Mouse (Mus musculus) olfactory bulb, adult 2 months (tissue): ENCODE measurements around the gene Larp6. TPM values are rescaled to one million over a fixed set of nuclear protein-coding genes. Genes with fewer than 3 reads are reported as not detected.

Experiments used
- H3K27ac ChIP-seq: fragments of 200-500 bp; 2 replicates; pipeline ENCODE4 v1.5.1; 2012; ENCODE audit warnings: low read depth, low read length; ENCODE audit not compliant: insufficient read depth
- H3K4me1 ChIP-seq: fragments of 200-500 bp; 2 replicates; pipeline ENCODE4 v1.6.1; 2012; ENCODE audit warnings: low read length; ENCODE audit not compliant: control insufficient read depth, insufficient read depth
- H3K4me3 ChIP-seq: fragments of 200-500 bp; 2 replicates; pipeline ENCODE4 v1.5.1; 2012; ENCODE audit warnings: mild to moderate bottlenecking, low read depth, low read length, moderate library complexity; ENCODE audit not compliant: insufficient read depth
- CTCF ChIP-seq: fragments of 200-500 bp; IDR thresholded peaks from 2 replicates; pipeline ENCODE4 v1.5.1; 2012; ENCODE audit warnings: low read depth, mild to moderate bottlenecking, low read length, moderate library complexity; ENCODE audit not compliant: insufficient read depth
- POLR2A ChIP-seq: fragments of 200-500 bp; IDR thresholded peaks from 2 replicates; pipeline ENCODE4 v1.6.1; 2012; ENCODE audit warnings: mild to moderate bottlenecking, low read depth, low read length, moderate library complexity; ENCODE audit not compliant: insufficient read depth
- WGBS: fragments of 180-500 bp; shearing (Covaris S2); methylation state at CpG from one replicate; pipeline ENCODE4 v1.1.7; 2018; 5-methylcytosine and 5-hydroxymethylcytosine counted together
- polyA plus RNA-seq: library from polyadenylated mRNA; stranded (reverse); fragments of >200 nt; gene quantifications from 2 replicates; pipeline ENCODE4 v1.2.4, GENCODE M21; 2012; ENCODE audit warnings: low replicate concordance; ENCODE audit not compliant: missing spikeins, insufficient read depth, insufficient read length

The Larp6 gene
- polyA plus RNA-seq, 1 experiment, result not detected

DNA sequence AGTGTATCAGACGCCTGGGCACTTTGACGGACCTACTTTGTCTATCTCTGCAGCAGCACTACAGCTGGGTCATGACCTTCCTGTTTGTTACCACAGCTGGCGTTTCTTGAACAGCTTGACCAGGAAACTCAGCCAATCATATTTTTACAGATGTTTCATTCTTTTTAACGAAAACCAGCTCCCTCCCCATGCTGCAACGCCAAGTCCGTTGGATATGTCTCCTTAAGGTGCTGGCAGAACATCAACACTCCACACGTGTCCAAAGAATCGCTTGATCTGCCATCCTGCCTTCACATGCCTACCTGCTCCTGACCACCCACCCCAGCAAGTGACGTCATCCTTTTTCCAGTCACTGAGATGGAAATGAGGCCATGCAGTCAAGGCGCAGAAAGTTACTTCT, 28.6 kb downstream of the Larp6 start:
- Histone ChIP-seq H3K4me3 (no peak overlapping the region), H3K27ac (no peak overlapping the region), H3K4me1 (peaks cover 11% of the 10 kb centered on the region)
- 83% methylated on average over 10 of the region's 10 CpGs for WGBS
- no peak for TF ChIP-seq CTCF
- TF ChIP-seq POLR2A, result no peak

DNA sequence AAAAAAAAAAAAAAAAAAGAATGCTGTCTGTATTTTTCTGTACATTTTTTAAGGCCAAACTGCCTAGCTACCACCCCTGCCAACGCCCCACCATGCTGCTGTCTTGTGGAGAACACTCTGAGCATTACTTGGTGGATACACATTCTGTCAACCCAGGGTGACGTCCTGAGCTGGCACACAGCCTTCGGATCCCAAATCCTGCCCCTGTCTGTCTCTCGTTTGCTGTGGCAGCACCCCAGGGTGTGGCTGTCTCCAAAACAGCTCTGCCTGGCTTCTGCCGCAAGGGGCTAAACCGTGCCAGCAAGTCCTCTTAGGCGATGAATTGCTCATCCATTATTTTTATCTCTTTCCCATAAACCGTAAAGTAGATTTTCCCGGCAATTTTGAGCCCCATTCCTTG, 29.7 kb downstream of the Larp6 start:
- 37% methylated on average over 9 of the region's 9 CpGs for WGBS
- TF ChIP-seq CTCF, result no peak
- TF ChIP-seq POLR2A, result no peak
- H3K27ac ChIP-seq, result no peak overlapping the region
- no peak overlapping the region for H3K4me3 ChIP-seq
- peaks cover 11% of the 10 kb centered on the region for H3K4me1 ChIP-seq

DNA sequence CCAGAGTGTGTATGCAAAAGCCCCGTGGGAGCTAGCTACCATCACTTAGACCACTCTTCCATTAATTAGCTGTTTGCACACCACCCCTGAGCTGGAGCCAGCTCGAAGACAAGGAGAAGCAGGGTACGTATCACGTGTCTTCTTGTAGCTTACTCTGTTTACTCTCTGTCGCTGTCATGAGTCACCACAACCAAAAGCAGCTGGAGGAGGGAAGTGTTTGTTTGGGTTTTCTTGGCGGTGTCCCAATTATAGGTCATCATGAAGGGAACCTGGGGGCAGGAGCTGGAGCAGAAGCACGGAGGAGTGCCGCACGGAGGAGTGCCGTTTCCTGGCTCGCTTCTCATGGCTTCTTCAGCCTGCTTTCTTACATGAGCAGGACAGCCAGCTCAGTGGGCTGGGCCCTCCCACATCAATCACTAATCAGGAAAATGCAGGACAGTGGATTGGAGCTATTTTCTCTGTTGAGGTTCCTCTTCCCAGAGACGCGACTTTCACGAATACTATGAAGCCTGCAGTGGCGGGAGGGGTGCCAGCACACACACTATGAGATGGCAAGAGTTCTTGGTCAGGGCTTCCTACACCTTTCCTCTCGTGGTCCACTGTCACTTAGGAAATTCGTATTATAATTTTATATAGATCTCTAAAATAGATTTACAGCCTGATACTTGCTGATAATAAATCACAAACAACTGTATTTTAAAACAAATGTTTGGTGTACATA, 30.6 kb downstream of the Larp6 start:
- TF ChIP-seq POLR2A, result no peak
- no peak for TF ChIP-seq CTCF
- peaks cover 11% of the 10 kb centered on the region for H3K4me1 ChIP-seq
- H3K27ac ChIP-seq, result no peak overlapping the region
- peak overlapping the region; percentile 0; the same call in 1 of the 2 replicates for H3K4me3 ChIP-seq
- WGBS, result 15% methylated on average over 17 of the region's 17 CpGs

DNA sequence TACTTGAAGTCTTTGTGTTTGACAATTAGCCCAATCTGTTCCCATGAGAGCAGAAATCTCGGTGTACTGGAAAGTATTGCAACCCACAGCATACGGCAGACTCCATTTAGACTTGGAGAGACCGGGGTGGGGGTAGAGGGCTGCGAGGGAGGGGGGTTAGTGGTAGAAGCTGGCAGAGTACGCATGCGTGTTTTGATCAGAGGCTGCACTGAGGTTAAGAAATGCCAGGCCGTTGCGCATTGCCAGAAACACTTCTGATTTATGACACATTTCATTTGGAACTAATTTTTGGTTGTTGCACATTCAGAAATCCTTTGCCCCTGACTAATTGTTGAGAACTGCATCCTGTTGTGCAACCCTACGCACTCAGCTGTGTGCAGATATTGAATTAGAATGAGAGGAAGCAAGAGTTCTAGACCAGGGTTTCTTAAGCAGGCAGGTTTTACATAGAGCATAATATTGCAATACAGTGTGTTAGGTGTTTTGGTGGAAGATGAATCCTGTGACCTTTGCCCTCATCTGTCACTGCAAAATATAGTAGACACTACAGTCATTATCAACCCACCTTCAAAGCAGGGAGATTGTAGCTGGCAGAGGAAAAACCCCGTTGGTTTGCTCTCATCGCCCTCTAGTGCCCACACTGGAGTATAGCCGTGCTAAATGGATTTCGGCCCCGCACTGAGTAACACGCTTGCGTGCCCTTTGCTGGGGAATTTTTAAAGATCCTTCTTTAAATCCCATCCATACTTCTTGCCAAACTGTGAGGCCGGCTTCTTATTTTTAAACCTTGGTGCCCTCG, 31.6 kb downstream of the Larp6 start:
- Histone ChIP-seq H3K4me3 (no peak overlapping the region), H3K27ac (no peak overlapping the region), H3K4me1 (peaks cover 11% of the 10 kb centered on the region)
- 42% methylated on average over 18 of the region's 18 CpGs for WGBS
- no peak for TF ChIP-seq POLR2A
- TF ChIP-seq CTCF, result peak; percentile 60; the same call in 1 of the 2 replicates

DNA sequence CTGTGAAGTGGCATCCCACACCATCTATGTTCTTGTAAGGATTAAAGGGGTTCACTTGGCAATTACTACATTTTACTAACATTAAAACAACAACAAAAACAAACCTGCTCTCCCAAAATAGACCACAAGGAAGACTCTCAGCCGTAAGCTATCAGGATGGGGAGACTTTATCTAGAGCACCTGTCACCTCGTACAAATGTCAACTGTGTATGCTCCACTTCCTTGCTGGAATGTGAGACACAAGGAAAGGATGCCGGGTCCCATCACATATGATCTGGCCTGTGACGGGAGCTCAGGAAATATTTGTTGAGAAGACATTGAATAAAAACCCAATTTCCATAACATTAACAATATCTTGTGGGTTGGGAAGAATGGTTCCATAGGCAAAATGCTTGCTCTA, 32.2 kb downstream of the Larp6 start:
- Histone ChIP-seq H3K4me1 (peaks cover 11% of the 10 kb centered on the region), H3K4me3 (no peak overlapping the region), H3K27ac (no peak overlapping the region)
- 70% methylated on average over 4 of the region's 4 CpGs for WGBS
- TF ChIP-seq POLR2A (no peak), CTCF (no peak)

DNA sequence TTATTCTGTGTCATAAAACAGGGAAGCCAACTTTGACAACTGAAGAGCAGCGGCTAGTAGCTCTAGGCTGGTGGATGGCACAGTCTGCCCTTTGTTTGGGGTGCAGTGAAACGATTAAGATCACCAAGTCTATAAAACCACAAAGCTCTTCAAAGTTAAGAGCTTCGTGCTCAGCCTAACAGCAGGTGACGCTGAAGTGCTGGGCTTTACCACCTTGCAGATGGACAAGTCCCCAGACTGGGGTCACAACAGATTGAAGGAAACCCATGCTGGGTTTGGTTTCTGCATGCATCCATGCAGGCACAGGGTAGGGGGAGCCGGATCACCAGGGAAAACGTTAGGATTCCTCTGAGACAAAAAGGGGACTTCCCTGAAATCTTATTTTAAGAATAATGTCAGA, 33.8 kb downstream of the Larp6 start:
- no peak overlapping the region for H3K27ac ChIP-seq
- WGBS, result 69% methylated on average over 6 of the region's 6 CpGs
- H3K4me3 ChIP-seq, result no peak overlapping the region
- TF ChIP-seq POLR2A (no peak), CTCF (no peak)
- H3K4me1 ChIP-seq, result peaks cover 11% of the 10 kb centered on the region

DNA sequence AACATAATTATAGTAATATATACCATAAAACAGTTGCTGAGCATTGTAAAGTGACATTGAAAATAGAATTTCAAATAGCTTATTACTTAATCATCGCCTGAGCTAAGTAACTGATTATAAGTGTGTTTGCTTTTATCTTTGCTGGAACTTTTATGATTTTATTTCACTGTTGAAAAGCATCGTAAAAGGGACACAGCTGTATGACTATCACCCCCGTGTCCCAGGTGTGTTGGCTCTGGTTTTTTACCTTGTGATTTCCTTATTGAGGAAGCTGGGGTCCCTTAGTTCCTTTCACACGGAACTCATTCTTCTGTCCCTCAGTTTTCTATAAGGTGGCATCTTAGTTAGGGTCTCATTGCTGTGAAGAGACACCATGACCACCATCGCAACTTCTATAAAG, 34.9 kb downstream of the Larp6 start:
- Histone ChIP-seq H3K4me3 (no peak overlapping the region), H3K4me1 (peaks cover 10% of the 10 kb centered on the region), H3K27ac (no peak overlapping the region)
- WGBS, result 93% methylated on average over 5 of the region's 5 CpGs
- TF ChIP-seq POLR2A, result no peak
- no peak for TF ChIP-seq CTCF

DNA sequence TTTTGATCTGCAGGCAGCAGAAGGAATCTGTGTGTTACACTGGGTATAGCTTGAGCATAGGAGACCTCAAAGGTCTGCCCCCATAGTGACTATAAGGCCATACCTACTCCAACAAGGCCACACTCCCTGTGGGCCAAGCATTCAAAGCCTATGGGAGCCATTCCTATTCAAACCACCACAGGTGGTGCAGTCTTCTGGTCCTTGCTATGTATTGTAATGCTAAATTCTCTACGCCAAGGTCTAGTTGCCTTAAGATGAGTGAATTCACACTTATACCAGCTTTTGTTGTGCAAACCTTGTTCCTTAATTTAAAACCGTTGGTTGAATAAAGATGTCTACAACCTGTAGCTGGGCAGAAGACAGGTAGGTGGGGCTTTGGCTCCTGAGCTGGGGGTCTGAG, 35.4 kb downstream of the Larp6 start:
- Histone ChIP-seq H3K27ac (no peak overlapping the region), H3K4me1 (peaks cover 6% of the 10 kb centered on the region), H3K4me3 (no peak overlapping the region)
- no peak for TF ChIP-seq CTCF
- TF ChIP-seq POLR2A, result no peak
- WGBS, result 84% methylated on average over 2 of the region's 2 CpGs

DNA sequence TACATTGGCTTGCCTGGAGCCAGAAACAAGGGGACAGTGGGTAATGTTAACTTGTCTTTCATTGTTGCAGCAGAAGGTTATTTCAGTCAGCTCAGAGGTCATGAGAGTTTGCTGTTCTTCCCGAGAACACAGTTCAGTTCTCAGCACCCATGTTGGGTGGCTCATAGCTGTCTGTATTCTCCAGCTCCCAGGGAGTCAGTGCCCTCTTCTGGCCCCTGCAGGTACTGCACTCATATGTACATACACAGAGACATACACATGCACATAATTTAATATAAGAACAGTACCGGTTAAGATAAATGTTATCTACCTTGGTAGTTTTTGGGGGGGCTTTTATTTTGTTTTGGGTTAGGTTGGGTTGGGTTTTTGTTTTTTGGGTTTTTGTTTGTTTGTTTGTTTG, 36.3 kb downstream of the Larp6 start:
- WGBS, result 99% methylated on average over 2 of the region's 2 CpGs

More for the DNA sequence above, 36.3 kb downstream of the Larp6 start:
- TF ChIP-seq POLR2A (no peak), CTCF (no peak)
- Histone ChIP-seq H3K4me1 (peaks cover 2% of the 10 kb centered on the region; the same call in 1 of the 2 replicates), H3K27ac (no peak overlapping the region), H3K4me3 (no peak overlapping the region)
